Mouse (Mus musculus) lung, postnatal 0 days (tissue): ENCODE measurements at regions not wholly inside any gene's neighbourhood (a gene's known extent, or its start where the extent isn't known, plus 50 kb on each side); places are given as distances from the start of the nearest gene placed in this dataset.

Source experiments
- CTCF ChIP-seq: IDR thresholded peaks from 2 replicates; pipeline ENCODE4 v1.5.1; 2016; ENCODE audit warnings: antibody characterized with exemption, mild to moderate bottlenecking
- EP300 ChIP-seq: IDR thresholded peaks from 2 replicates; pipeline ENCODE4 v1.6.1; 2016; ENCODE audit warnings: antibody characterized with exemption, mild to moderate bottlenecking, control low read depth

DNA sequence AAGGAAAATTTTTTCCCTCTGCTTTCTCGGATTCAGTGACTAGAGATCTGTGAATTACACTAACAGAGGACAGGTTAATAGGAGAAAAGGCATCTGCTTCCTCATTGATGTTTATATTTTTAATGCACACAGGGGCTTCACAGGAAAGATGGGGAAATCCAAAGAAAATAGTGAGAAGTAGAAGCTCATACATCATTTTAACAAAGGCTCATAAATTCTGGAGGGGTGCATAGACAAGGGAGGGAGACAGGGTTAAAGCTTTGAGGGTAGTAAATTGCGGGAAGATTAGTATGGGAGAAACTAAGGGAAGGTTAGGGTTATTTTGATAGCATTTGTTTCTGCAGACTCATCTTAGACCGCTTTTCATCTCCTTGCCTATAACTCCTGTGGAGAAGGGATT is 95.0 kb upstream of the Tmtc4 start:
- TF ChIP-seq EP300: no peak
- TF ChIP-seq CTCF: no peak
